Mouse (Mus musculus) heart, postnatal 10 days (tissue): ENCODE measurements around the gene Ino80b. TPM values are rescaled to one million over a fixed set of nuclear protein-coding genes. Genes with fewer than 3 reads are reported as not detected.

Source experiments
- DNase-seq, 2 experiments: peaks; one replicate each; pipeline ENCODE4 v3.0.0; 2021
- intact Hi-C: fragments of 180-260 bp; cut with DNase I; formaldehyde crosslinking; loops from one replicate; pipeline ENCODE4 v1.15.1; 2025
- total RNA-seq, 2 experiments: library from RNA; stranded (reverse); gene quantifications; 2 replicates each; pipeline ENCODE4 v1.2.3; 2021

Ino80b gene
- total RNA-seq, 2 experiments from 2014 or later: 14.6 to 17.6 TPM

DNA sequence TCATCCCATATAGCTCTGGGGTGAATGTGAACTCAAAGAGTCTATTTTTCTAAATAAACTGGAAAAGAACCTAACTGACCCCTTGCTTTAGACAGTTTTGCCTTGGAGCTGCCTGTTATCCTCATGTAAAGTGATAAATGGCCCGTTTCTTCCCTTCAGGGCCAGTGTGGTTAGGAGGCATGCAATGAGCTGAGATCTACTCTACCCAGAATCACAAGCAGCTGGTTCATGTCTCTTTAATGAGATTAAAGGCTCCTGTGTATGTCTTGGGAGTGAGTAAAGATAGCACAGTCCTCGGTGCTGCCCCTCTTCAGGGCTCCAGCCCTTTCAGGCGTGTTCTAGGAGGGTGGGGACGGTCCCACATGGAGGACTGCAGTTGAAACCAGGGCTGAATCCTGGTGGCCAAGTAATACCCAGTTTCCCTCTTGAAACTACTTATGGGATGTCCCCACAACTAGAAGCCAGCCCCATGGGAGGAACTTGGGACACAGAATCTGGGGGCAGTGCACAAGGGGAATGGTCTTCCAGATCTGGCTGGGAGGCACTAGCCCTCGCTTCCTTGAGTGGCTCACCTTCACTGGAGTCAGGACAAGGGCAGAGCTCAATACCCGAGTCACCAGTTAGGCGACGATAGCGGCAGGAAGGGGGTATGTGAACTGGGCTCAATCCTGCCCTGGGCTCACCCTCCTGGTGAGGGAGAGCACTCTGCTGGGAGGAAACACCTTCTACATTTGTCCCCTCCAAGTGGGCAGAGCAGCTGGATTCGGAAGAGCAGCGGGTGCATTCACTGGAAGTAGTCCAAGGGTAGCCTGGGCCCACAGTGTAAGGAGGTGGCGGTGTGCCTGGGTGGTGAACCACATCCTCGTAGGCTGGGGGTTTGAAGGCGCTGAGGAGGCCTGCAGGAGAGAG lies 6.2 kb downstream of the Ino80b start:
- intact Hi-C loops: no loop called here
- DNase-seq: no peak

DNA sequence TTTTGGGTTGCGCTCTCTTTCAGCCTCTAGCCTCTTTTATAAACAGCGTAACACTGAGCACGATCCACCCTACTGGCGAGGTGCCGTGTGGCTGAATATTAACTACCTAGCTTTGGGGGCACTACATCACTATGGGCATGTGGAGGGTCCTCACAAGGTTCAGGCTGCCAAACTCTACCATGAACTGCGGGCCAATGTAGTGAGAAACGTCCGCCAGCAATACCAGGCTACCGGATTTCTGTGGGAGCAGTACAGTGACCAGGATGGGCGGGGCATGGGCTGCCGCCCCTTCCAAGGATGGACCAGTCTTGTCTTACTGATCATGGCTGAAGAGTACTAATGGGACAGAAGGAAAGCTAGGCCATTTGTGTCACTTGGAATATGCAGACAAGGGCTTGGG lies 6.9 kb downstream of the Ino80b start:
- no peak for DNase-seq
- intact Hi-C loops: no loop called here

DNA sequence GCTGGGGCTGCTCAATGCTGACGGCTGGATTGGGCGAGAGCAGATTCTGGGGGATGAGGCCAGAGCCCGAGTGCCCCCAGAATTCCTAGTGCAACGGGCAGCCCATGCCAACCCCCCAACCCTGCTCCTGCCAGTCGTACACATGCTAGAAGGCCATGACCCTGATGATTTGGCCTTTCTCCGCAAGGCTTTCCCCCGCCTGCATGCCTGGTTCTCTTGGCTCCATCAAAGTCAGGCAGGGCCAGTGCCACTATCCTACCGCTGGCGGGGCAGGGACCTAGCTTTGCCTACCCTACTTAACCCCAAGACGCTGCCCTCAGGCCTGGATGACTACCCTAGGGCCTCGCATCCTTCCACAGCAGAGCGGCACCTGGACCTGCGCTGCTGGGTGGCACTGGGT lies 7.6 kb downstream of the Ino80b start:
- intact Hi-C loops: loop anchor here (2.0 kb wide), 1 partner anchor 41 kb away; no protein-coding TSS in a partner anchor
- no peak for DNase-seq

DNA sequence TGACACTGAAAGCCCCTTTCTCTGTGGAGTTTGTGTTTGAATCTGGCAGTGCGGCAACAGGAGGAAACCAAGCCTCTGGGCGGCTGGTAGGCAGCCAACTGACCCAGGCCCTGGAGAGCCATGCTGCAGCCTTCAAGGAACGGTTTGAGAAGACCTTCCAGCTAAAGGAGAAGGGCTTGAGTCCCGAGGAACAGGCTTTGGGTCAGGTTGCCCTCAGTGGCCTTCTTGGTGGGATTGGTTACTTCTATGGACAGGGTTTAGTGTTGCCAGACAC lies 8.1 kb downstream of the Ino80b start:
- no peak for DNase-seq
- intact Hi-C loops: loop anchor here (2.0 kb wide), 1 partner anchor 42 kb away; no protein-coding TSS in a partner anchor

DNA sequence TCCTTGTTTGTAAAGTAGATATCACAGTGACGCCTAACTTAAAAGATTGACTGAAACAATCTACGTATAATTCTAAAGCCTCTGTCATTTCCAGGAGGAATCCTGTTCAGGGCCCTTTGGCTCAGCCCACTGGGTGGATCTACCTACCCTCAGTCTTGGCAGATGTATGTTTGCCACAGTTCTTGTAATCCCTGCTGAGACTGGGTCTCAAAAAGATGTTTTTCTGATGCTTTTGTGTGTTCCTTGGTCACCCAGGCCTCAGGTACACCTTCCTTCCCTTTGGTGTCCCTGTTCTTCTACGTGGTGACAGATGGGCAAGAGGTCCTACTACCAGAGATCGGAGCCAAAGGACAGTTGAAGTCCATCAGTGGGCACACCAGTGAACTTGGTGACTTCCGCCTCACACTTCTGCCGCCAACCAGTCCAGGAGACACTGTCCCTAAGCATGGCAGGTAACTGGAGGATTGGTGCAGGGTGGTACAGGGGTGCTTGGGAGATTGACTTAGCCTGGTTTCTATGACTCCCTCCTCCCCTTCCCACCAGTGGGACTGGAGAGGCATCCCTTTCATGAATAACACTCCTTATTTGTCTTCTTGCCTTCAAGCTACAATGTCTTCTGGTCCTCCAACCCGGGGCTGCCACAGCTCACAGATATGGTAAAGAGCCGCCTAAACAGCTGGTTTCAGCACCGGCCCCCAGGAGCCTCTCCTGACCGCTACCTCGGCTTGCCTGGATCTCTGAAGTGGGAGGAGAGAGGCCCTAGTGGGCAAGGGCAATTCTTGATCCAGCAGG lies 8.7 kb downstream of the Ino80b start:
- DNase-seq: no peak
- intact Hi-C loops: loop anchor here (2.0 kb wide), 1 partner anchor 42 kb away; no protein-coding TSS in a partner anchor

DNA sequence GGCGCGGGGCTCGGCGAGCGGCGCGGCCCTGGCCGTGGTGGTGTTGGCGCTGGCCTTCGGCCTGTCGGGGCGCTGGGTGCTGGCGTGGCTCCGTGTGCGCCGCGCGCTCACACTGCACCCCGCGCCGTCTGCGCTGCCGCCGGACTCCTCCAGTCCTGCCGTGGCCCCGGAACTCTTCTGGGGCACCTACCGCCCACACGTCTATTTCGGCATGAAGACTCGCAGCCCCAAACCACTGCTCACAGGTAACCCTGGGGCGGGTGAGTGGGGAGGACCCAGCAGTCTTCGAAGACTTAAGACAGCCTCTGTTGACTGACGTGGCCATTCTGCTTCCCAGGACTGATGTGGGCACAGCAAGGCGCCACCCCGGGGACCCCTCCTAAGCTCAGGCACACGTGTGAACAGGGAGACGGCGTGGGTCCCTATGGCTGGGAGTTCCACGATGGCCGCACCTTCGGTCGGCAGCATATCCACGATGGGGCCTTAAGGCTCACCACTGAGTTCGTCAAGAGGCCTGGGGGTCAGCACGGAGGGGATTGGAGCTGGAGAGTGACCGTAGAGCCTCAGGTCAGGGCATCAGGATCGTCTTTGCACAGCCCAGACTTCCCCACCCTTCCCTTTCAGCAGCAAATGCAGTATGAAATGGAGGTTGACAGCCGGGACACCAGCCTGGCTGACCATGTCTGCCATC lies 9.4 kb downstream of the Ino80b start:
- intact Hi-C loops: loop anchor here (2.0 kb wide), 1 partner anchor 43 kb away; no protein-coding TSS in a partner anchor
- peak in 1 of 2 experiments; percentile 41 for DNase-seq

DNA sequence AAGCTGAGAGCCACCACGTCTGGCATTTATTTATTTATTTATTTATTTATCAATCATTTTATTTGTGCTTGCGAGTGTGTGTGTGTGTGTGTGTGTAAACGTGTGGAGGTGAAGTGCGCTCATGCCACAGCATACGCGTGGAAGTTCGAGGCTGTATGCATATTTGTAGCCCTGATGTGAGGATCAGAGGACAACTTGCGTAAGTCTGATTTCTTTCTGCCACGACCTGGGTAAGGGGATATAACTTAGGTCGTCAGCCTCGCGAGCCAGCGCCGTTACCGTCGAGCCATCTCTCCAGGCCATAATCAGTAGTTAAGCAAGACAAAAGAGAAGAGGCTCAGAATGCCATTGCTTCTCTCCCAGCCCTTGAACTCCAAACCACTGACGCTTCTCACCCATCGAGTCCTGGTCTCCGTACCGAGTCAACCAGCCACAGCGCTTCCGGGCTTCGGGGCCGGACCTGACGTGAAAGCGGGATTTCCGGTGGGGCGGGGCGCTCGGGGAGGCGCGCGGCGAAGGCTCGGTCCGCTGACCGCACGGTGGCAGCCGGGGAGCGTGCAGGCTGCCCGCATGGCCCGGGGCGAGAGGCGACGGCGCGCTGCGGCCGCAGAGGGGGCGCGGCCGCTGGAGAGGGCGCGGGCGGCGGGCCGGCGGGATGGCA lies 10.1 kb downstream of the Ino80b start, which contains the start of gene Mogs:
TSS of gene Mogs (plus strand) at position 486 of the 661 bp plus-strand sequence.
- intact Hi-C loops: no loop called here
- peak; percentile 96 to 97 for DNase-seq

DNA sequence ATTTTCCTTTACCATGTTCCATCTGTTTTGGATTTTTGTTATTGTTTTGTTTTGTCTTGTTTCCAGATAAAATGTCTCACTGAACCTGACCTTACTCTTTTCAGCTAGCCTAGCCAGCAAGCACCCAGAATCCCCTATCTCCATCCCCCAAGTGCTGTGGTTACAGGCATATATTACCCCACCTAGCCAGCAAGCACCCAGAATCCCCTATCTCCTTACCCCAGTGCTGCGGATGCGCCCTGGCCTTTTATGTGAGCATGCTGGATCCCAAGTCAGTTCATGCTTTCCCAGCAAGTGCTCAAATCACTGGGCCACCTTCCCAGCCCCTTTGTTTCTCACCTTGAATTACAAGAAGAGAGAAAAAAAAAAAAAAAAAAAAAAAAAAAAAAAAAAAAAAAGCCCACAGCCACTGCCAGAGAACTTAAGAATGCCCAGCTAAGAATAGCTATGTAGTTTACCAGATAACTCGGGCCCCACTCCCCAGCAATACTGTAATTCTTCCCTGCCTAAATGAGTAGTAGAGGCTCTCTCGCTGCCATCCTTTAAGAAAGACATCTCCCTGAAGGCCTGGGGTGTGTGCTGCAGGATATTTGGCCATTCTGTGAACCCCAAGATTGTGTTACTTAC lies 13.6 kb downstream of the Ino80b start:
- intact Hi-C loops: no loop called here
- no peak for DNase-seq

DNA sequence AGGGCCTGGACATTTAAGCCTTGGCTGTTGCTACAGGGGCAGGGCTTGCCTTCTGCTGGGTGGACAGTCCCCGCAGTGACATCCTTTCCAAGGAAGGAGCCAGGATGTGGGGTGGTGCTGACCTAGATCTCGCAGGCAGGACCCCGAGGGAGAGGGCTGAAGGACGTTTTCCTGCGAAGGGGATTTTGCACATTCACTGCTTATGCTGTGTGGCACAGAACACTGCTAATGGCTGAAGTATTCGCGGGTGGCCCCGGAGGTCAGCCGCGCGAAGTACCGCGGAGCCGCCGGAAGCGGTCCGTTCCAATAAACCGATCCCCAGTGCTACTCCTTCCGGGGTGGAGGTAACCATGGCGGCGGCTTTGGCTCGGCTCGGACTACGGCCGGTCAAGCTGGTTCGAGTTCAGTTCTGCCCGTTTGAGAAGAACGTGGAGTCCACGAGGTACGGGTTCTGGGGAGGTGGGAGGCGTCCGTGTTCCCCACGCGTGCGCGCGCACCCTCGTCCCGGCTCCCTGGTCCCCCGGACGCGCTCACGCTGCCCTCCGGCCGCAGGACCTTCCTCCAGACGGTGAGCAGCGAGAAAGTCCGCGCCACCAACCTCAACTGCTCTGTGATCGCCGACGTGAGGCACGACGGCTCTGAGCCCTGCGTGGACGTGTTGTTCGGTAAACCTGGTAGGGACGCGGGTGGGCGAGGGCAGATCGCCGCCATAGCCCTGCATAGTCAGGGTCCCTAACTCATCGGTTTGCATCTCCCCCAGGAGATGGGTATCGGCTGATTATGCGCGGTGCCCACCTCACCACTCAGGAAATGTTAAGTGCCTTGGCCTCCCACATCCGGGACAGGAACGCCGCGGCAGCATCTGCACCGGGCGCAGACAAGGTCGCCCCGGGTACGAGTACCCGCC lies 16.2 kb downstream of the Ino80b start, which contains the start of gene Mrpl53:
TSS of gene Mrpl53 (plus strand) at position 279 of the 907 bp plus-strand sequence.
- DNase-seq: peak; percentile 87 to 91
- intact Hi-C loops: no loop called here

DNA sequence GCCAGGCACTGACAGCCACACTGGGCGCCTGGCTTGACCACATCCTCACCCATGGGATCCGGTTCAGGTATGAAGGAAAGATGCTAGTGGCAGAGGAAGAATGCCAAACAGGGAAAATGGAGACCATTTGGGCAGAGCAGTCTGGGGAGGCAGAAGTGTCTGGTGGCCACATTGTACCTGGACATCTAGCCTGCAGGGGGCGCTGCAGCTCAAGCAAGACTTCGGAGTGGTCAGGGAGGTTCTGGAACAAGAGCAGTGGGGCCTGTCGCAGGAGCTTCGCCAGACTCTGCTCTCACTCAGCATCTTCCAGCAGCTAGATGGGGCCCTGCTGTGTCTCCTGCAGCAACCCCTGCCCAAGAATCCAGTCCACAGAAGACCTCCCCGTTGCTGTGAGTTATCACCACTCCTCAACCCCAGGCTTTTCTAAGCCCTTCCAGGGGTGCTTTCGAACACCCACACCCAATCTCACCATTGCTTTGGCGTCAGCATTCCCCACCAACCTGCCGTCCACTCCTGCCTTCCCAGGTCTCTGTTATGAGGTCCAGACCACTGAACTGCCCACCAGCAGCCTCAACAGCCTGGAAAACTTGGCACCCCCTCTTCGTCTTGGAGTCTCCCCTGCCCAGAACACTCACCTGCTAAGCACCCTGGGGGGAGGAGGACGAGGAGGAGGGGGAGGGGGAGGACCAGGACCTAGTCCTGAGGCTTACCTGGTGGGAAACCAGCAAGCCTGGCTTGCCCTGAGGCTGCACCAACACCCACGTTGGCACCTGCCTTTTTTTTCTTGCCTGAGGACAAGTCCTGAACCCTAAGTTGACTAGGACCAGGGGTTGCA lies 17.4 kb downstream of the Ino80b start:
- intact Hi-C loops: no loop called here
- peak; percentile 73 to 90 for DNase-seq

DNA sequence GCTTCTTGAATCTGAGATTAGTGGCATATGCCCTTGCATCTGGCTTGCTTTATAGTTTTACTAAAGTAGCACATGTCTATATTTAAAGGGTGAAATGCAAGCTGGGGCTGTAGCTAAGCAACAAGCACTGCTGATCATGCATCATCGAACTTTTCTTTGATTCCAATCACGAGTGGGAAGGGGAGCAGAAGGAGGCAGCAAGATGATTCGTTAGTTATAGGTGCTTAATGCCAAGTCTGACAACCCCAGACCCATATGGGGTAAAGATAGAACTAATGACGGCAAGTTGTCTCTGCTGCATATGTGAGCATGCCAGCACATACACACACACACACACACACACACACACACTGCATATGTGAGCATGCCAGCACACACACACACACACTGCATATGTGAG lies 21.1 kb downstream of the Ino80b start:
- DNase-seq: no peak
- intact Hi-C loops: no loop called here

DNA sequence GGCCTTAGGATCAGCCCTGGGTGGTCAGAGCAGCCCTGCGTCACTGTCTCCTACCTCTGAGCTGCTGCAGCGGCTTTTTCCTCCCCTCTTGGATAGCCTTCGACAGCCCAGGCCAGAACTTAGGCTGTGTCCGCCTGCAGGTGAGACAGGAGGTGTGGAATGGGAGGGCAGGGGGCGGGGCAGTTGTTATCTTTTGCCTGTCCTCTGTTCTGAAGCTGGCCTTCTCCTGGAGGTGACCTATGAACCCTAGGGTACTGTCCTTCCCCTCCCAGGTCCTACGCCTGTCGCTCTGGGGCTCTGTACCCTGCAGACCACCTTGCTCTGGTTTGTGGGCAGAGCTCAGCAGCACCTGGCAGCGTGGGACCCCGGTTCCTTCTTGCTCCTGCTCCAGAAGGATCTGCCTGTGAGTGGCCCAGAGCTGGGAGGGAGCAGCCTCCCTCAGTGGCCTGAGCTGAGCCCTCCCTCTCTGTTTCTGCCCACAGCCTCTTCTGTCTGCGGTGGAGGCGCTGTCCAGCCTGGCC lies 22.0 kb downstream of the Ino80b start:
- intact Hi-C loops: no loop called here

DNA sequence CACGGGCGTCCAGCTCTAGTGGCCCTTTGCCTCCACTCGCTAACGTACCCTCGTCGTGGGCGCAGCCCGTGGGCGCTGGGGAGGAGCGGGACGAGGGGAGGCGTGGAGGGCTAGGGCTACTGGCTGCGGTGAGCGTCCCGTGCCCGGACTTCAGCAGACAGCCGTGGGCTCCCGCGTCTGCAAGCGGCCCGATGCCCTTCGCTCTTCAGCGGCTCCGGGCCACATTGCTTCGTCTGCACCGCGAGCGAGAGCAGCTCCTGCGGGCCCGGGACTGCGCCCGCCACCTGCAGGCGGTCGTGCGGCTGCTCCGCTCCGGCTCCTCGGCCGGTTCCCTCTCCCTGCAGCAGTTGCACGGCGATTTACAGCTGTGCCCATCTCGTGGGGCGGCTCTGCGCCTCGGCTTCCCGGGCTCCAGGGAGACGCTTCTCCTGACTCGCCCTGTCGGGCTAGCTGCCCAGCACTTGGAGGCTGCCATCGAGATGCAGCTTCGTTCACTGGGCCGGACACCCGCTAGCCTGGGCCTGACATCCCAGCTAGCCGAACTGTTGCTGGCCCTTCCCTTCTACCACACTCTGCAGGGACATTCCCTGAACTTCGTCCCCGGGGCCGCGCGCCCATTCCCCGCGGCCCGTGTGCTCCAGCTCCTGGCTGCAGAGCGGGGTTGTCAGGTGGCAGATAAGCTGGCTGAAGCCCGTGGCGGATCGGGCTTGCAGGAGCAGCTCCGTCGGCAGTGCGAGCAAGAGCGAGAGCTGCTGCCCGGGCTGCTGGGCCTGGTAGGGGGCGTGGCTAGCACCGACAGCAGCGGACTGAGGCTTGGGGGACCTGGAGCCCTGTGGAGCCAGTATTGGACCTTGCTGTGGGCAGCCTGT lies 23.3 kb downstream of the Ino80b start:
- intact Hi-C loops: loop anchor here (1.0 to 2.0 kb wide), 2 partner anchors 47 to 106 kb away; partner anchors contain the start of genes Aup1 and Htra2
- peak; percentile 75 to 78 for DNase-seq

More for the DNA sequence above, 22.0 kb downstream of the Ino80b start:
- DNase-seq: no peak

DNA sequence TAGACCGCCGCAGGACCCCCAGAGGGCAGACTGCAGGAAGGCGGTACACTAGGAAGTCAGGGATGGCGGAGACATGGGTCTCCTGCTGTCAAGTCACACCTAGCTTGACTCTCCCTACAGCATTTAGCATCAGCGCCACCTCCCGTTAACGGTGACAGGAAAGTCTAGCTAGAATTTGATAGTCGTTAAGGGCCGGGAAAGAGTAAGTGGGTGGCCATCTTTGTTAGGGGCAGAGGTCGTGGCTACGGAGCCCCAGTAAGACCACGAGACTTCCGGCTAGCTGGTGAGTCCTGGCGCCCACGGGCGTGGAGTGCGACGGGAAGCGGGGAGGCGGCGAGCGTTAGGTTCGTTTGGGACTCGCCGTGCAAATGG lies 23.9 kb downstream of the Ino80b start, which contains the start of the genes Ccdc142 and Gm42688:
TSS of gene Ccdc142 (plus strand) at position 286 of the 372 bp plus-strand sequence.
TSS of gene Gm42688 (plus strand) at position 302 of the 372 bp plus-strand sequence.
- peak; percentile 93 to 94 for DNase-seq
- intact Hi-C loops: loop anchor here (1.0 to 2.0 kb wide), 2 partner anchors 47 to 105 kb away; partner anchors contain the start of genes Aup1 and Htra2

DNA sequence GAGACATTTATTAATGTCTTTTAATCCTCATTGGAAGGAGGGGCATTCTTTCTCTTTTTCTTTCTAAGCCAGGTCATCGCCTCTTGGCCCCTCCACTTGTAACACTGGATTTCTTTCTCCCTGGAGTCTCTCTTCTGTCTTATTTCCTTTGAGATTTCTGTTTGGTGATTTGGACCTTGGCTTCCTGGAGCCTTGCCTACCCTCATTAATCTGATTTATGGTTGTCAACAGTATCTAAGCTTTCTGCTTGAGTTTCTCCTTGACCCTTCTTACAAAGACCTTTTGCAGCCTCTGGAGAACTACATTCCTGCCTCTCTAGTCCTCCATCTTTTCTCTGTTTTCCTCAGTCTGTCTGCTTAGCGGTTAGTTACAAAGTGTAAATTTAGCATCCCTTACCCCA lies 26.8 kb downstream of the Ino80b start:
- intact Hi-C loops: no loop called here
- DNase-seq: no peak

DNA sequence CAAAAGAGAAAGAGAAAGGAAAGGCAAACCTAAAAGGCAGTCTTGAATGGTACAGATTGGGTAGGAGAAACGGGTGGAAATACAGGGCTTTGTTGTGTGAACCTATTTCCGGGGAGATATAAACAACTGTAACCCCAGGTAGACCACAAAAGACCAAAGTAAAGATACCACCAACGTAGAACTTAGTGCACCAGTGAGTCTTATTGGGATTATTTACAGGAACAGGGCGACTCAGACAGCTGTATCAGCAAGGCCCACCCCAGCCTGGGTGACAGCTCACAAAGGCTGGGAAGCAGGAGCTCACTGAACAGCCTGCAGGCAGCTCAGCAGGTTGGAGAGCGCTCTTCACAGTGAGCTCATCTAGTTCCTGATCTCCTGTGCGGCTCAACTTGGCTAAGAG lies 29.3 kb downstream of the Ino80b start:
- intact Hi-C loops: no loop called here
- no peak for DNase-seq
